Mouse (Mus musculus) layer of hippocampus, postnatal 25 days (tissue): Measurements from ENCODE around the gene Eefsec. TPM values are rescaled to one million over a fixed set of nuclear protein-coding genes. Genes with fewer than 3 reads are reported as not detected.

Source experiments
- DNase-seq, 2 experiments: peaks; one replicate each; pipeline ENCODE4 v3.0.0; 2022; ENCODE audit warnings: mixed read lengths in 2 of 2, low spot score in 1 of 2; ENCODE audit errors: extremely low spot score in 1 of 2
- total RNA-seq, 2 experiments: library from RNA; stranded (reverse); gene quantifications; 2 replicates each; pipeline ENCODE4 v1.2.3; 2021

The Eefsec gene
- total RNA-seq, 2 experiments from 2014 or later, result 23.0 to 23.2 TPM

GRCm38 (mm10) chr6:88219094-88219493 lies 227.2 kb downstream of the Eefsec start:
- no peak for DNase-seq

- DNase-seq, result no peak
Measured at GRCm38 (mm10) chr6:88216199-88216598, 230.1 kb downstream of the Eefsec start.

- DNase-seq, result no peak
Measured at GRCm38 (mm10) chr6:88215797-88216196, 230.5 kb downstream of the Eefsec start.

- DNase-seq, result no peak
Measured at GRCm38 (mm10) chr6:88210182-88210581, 236.2 kb downstream of the Eefsec start.

GRCm38 (mm10) chr6:88209453-88209852 lies 236.9 kb downstream of the Eefsec start:
- no peak for DNase-seq

- no peak for DNase-seq
Measured at GRCm38 (mm10) chr6:88208321-88208720, 238.0 kb downstream of the Eefsec start.

GRCm38 (mm10) chr6:88207403-88208033 lies 238.8 kb downstream of the Eefsec start:
- DNase-seq, result no peak

Other genes with a start within 250 kb of the Eefsec start
- not detected for gene Dnajb8, start 224.3 kb downstream of the Eefsec start, total RNA-seq
- 10 to 100 TPM; 38.8 to 44.4 TPM for gene Ruvbl1, start 18.9 kb upstream of the Eefsec start, total RNA-seq
- gene Sec61a1, start 72.4 kb upstream of the Eefsec start, total RNA-seq, result 100 to 1,000 TPM in 1 of 2 experiments, 10 to 100 TPM in 1; 87.0 to 100 TPM
- gene Kbtbd12, start 191.4 kb upstream of the Eefsec start, total RNA-seq, result under 1 TPM in 1 of 2 experiments, not detected in 1; 0.25 TPM